Mouse (Mus musculus) central nervous system, embryonic 18 days (tissue): ENCODE measurements around the gene Zyg11a. TPM values are rescaled to one million over a fixed set of nuclear protein-coding genes. Genes with fewer than 3 reads are reported as not detected.

Source experiments
- polyA plus RNA-seq: library from polyadenylated mRNA; depleted of rRNA; stranded (reverse); fragments of >200 nt; gene quantifications from 2 replicates; pipeline ENCODE4 v1.2.3, GENCODE M21; 2012; rRNA removed

Gene Zyg11a
- polyA plus RNA-seq, result 0.04 and 0.12 TPM in 2 replicates

GRCm38 (mm10) chr4:108217332-108218179, at the start of gene Zyg11a:
TSS of gene Zyg11a (minus strand) at chr4:108218048.

GRCm38 (mm10) chr4:108165152-108165895, 52.5 kb downstream of the Zyg11a start, which contains the start of gene Echdc2:
TSS of gene Echdc2 (plus strand) at chr4:108165437.

GRCm38 (mm10) chr4:108144880-108145279, 73.0 kb downstream of the Zyg11a start, which contains the start of gene Scp2:
TSS of gene Scp2 (minus strand) at chr4:108144998.

Other genes starting within 250 kb of the Zyg11a start
- gene Slc1a7, start 249.7 kb downstream of the Zyg11a start, polyA plus RNA-seq, result 0.03 and 0.05 TPM in 2 replicates
- gene Podn, start 121.6 kb downstream of the Zyg11a start, polyA plus RNA-seq, result 5.7 and 6.2 TPM in 2 replicates
- 136 and 151 TPM in 2 replicates for gene Scp2, start 73.0 kb downstream of the Zyg11a start, polyA plus RNA-seq
- gene Echdc2, start 52.6 kb downstream of the Zyg11a start, polyA plus RNA-seq, result 39.1 and 39.8 TPM in 2 replicates
- gene Zyg11b, start 83.0 kb upstream of the Zyg11a start, polyA plus RNA-seq, result 58.8 and 61.6 TPM in 2 replicates
- 19.0 and 19.8 TPM in 2 replicates for gene Coa7, start 110.1 kb upstream of the Zyg11a start, polyA plus RNA-seq
- 1.5 and 2.5 TPM in 2 replicates for gene Shisal2a, start 165.3 kb upstream of the Zyg11a start, polyA plus RNA-seq
- gene Gpx7, start 188.9 kb upstream of the Zyg11a start, polyA plus RNA-seq, result 16.1 and 25.5 TPM in 2 replicates
- 127 and 129 TPM in 2 replicates for gene Tut4, start 241.4 kb upstream of the Zyg11a start, polyA plus RNA-seq